Mouse (Mus musculus) thymus, adult 2 months (tissue): ENCODE measurements around the gene Zfp281.

Source experiments
- CTCF ChIP-seq: fragments of 200-500 bp; IDR thresholded peaks from 2 replicates; pipeline ENCODE4 v1.5.1; 2012; ENCODE audit warnings: mild to moderate bottlenecking, control low read depth, low read length, moderate library complexity, borderline replicate concordance; ENCODE audit not compliant: control insufficient read depth, poor library complexity, insufficient read depth; ENCODE audit errors: extremely low read depth
- POLR2A ChIP-seq: fragments of 200-500 bp; IDR thresholded peaks from 2 replicates; pipeline ENCODE4 v1.6.1; 2012; ENCODE audit warnings: mild to moderate bottlenecking, low read length, control low read depth, moderate library complexity; ENCODE audit not compliant: control insufficient read depth, poor library complexity, insufficient read depth; ENCODE audit errors: extremely low read depth

DNA sequence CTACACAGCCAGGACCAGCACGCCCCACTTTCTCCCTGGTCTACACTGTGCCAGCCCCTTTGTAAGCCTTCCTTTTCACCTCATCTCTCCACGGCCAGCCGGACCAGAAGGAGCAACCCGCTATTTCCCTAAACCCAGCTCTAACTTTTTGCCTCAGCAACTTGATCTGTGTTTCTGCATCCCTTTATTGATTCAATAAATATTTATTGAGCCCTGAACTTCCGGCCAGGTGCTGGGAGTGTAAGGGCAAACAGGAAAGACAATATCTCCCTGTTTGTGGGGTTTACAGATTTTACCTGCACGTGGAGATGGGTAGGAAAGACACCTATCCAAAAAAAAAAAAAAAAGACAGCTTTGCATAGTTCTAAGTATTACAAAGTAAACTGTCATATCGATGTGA is 45.2 kb downstream of the Zfp281 start:
- TF ChIP-seq POLR2A, result no peak
- TF ChIP-seq CTCF, result no peak
